Mouse (Mus musculus) bone marrow, adult 2 months (tissue): ENCODE results near the gene Siah2.

Experiments used
- CTCF ChIP-seq: fragments of 200-500 bp; IDR thresholded peaks from 2 replicates; pipeline ENCODE4 v1.5.1; 2011; ENCODE audit warnings: low read length, control low read depth; ENCODE audit not compliant: control insufficient read depth, insufficient read depth
- POLR2A ChIP-seq: fragments of 200-500 bp; IDR thresholded peaks from 2 replicates; pipeline ENCODE4 v1.6.1; 2011; ENCODE audit warnings: low read depth, mild to moderate bottlenecking, control low read depth, low read length, borderline replicate concordance; ENCODE audit not compliant: control insufficient read depth

DNA sequence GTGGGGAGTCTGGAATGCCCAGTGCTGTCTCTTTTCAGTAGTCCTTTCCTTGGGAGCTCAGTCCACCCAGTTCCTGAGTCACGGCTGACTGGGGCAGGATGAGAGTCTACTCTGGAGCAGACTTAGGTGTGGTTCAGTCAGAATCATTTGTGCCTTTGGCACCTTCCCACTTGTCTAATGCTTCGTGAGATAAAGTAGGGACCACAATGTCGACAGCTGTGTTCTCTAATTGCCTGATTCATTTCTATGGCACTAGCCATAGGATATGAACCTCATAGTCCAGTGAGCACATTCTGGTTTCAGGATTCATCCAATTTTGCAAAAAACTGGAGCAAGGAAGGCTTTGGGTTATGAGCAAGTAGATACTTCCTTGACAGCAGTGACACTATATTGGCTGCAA, 34.2 kb upstream of the Siah2 start:
- TF ChIP-seq CTCF (no peak), POLR2A (no peak)
